Mouse (Mus musculus): Measurements from ENCODE around the gene Htr1d.

GRCm38 (mm10) chr4:136476692-136477091 lies 53.4 kb downstream of the Htr1d start:
- TF ChIP-seq POLR2A (IDR thresholded peaks at IDR 0.05; ENCODE audit: low read depth, low read length) (no peak), CTCF (IDR thresholded peaks at IDR 0.05; ENCODE audit: borderline replicate concordance, insufficient read depth, low read length) (no peak)
